Mouse (Mus musculus): ENCODE results near the gene Ldlr.
A peak's percentile ranks its signal among the peaks of the same experiment; 100 is the strongest.

Ldlr gene

GRCm38 (mm10) chr9:21725224-21726121, 2.2 kb downstream of the Ldlr start:
- peak; percentile 29 for DNase-seq (ENCODE audit: low spot score)

GRCm38 (mm10) chr9:21726218-21726975, 3.1 kb downstream of the Ldlr start:
- no peak for DNase-seq (ENCODE audit: low spot score)

- no peak for DNase-seq (ENCODE audit: low spot score)
Measured at GRCm38 (mm10) chr9:21728261-21728832, 5.1 kb downstream of the Ldlr start.

DNA sequence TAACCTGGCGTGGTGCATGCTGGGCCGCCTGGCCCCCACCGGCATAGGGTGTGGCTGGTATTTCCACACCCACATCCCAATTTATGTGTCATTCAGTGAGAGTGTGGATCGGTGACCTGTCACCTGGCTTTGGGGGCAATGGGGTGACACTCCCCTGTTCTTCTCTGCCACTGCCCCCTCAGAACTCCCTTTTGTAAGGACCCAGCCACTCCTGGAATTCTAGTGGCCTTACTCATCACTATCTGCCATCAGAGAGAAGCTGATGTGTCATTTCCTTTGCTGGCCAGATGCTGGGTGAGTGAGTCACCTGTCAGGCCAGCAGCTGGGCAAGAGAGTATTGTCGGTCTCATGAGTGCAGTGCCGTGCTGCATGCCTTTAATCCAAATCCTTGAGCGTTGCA, 6.0 kb downstream of the Ldlr start:
- no peak for DNase-seq (ENCODE audit: low spot score)

DNA sequence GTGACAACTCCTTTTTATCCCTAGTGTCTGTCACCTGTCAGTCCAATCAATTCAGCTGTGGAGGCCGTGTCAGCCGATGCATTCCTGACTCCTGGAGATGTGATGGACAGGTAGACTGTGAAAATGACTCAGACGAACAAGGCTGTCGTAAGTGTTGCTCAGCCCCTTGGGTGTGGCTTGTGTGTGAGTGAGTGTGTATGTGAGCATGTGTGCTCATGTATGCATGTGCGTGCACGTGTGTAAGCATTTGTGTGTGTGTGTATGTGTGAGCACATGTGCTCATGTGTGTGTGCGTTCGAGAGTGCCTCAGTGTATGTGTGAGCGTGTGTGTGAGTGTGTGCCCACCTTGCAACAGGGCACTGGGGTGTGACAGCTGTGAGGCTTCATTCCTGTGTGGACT, 9.0 kb downstream of the Ldlr start:
- no peak for DNase-seq (ENCODE audit: low spot score)

GRCm38 (mm10) chr9:21733446-21733845, 10.2 kb downstream of the Ldlr start:
- DNase-seq (ENCODE audit: low spot score) = no peak

- DNase-seq (ENCODE audit: low spot score) = no peak
Measured at GRCm38 (mm10) chr9:21733989-21734388, 10.7 kb downstream of the Ldlr start.

DNA sequence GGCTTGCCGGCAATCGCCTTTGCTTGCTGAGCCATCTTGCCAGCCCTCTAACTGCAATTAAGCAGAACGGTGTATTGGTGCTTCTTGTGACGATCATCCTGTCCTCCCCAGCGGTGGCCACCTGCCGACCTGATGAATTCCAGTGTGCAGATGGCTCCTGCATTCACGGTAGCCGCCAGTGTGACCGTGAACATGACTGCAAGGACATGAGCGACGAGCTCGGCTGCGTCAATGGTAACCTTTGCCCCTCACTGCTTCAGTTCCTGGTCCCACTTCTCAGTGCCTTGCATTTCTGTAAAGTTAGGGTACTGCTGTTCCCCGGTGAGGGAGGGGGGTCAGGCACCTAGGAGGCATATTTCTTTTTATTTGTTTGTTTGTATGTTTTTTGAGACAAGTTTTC, 11.8 kb downstream of the Ldlr start:
- DNase-seq (ENCODE audit: low spot score) = no peak

DNA sequence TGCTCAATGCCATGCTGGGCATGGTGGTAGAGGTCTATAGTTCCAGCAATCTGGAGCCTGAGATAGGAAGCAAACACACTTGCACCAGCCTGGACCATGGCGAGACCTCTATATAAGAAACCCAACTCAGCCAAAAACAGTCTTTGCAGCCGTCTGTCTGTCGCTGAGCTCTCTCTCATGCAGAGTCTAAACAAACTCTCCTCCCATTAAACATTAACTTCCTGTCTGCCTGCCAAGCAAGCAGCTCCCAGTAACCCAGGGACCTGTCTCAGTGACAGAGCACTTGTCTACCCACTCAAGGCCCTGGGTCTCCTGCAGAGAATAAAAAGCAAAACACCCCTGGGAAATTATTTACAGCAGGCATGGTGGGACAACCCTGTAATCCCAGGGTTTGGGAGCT, 13.3 kb downstream of the Ldlr start:
- no peak for DNase-seq (ENCODE audit: low spot score)

DNA sequence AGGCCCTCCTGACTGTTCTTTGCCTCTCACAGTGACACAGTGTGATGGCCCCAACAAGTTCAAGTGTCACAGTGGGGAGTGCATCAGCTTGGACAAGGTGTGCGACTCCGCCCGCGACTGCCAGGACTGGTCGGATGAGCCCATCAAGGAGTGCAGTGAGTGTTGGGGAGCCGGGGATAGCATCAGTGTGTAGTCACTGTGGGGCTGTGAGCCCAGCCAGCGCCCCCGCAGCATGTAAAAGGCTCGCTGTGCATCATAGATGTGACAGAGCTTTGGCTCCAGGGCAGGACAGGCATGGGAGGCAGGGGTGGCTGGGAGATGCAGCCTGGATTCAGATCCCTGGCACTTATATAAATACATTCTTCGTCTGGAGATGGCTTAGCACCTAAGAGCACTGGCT, 13.9 kb downstream of the Ldlr start:
- DNase-seq (ENCODE audit: low spot score) = no peak

- no peak for DNase-seq (ENCODE audit: low spot score)
Measured at GRCm38 (mm10) chr9:21738776-21739175, 15.5 kb downstream of the Ldlr start.

- no peak for DNase-seq (ENCODE audit: low spot score)
Measured at GRCm38 (mm10) chr9:21740427-21740826, 17.1 kb downstream of the Ldlr start.

DNA sequence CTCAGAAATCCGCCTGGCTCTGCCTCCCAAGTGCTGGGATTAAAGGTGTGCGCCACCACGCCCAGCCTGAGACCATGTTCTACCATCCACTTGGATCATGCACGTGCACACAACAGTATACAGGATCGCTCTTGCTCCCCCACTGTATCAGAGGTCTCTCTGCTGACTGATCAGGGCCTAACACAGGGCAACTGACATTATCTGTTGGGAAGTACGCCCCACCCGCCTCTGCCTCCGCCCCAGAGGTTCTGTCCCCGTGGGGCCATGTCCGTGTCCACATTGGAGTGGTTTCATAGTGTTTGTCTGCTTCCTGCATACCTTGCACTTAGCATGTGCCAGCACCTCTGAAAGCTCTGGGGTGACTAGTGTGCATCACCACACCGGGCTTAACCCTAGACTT, 18.2 kb downstream of the Ldlr start:
- DNase-seq (ENCODE audit: low spot score) = no peak

DNA sequence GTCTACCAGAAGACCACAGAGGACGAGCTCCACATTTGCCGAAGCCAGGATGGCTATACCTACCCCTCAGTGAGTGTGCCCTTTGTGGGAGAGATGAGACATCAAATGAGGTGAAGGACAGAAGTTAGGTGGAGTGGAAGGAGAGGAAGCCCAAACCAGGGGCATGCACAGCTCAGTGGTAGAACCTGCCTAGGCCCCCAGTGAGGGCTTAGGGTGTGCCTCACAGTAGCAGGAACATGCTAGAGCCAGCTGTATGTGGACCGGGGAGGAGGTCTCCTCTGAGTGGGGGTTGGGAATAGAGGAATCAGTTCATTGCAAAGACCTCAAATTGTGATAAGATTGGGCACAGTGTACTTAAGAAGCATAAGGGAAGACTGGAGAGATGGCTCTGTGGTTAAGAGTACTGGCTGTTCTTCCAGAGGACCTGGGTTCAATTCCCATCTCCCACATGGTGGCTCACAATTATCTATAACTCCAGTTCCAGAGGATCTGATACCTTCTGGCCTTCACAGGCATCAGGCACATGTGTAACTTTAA, 24.0 kb downstream of the Ldlr start:
- DNase-seq (ENCODE audit: low spot score) = no peak

GRCm38 (mm10) chr9:21748033-21748432, 24.8 kb downstream of the Ldlr start:
- no peak for DNase-seq (ENCODE audit: low spot score)

DNA sequence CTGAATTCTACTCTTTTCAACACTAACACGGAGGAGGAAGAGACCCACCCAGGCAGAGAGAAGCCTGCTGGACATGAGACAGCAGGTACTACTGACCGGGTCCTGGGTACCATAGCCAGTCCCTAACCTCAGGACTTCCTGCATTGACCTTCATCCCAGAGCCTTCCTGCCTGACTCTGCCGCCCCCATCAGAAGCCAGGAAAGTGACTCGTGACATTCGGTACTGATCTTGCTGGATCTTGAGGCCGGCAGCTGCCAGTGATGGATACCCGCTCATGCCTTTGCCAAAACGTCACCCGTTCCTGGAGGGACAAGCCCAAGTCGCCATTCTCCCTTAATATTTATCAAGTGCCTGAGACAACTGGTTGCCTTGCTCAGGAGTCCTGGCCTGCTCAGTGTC, 25.2 kb downstream of the Ldlr start:
- DNase-seq (ENCODE audit: low spot score) = no peak

DNA sequence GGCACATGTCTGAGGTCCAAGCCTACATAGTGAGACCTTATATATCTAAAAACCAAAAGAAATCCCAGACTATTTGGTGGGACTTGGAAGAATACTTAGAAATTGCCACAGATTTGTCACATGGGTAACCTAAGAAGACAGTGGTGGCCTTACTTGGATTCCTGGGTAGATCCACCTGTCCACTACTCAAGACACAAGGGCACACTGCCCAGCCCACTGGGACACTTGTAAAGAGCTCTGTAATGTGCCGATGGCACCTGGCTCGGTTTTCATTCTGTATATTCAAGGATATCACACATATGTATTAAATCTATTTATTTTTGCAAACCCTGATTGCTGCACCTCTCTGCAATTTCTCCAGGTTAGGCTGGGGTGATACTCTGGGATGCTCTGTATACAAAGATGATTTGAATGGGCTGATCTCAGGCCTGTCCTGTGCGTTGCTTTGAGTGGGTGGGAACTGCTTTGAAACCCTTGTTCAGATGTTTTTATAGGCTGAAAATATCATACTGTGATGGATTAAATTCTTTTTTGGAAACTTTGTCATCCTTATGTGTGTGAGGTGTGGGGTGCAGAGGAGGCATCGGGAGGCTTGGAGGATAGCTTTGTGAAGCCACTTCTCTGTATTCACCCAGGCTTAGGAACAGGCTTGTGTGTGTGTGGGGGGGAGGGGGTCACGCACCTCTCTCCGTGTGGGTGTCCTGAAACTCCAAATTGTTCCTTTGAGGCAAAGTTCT, 26.3 kb downstream of the Ldlr start:
- no peak for DNase-seq (ENCODE audit: low spot score)

DNA sequence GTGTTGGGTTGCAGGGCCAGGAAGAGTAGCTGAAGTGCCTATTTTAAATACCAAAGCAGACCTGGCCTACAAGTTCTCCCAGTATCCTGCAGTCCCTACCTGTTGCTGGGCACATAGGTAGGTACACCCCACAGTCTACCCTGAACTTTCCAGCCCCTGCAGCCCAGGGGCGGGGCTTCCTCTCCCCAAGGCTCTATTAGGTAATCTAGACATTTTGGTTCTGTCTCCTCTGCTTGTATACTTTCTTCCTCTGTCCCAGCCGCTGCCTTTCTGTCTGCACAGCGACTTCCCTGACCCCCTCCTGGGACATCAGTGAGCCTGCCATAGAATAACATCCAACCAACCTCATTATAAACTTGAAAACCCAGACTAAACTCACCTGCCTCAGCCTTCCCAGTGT, 27.1 kb downstream of the Ldlr start:
- no peak for DNase-seq (ENCODE audit: low spot score)

DNA sequence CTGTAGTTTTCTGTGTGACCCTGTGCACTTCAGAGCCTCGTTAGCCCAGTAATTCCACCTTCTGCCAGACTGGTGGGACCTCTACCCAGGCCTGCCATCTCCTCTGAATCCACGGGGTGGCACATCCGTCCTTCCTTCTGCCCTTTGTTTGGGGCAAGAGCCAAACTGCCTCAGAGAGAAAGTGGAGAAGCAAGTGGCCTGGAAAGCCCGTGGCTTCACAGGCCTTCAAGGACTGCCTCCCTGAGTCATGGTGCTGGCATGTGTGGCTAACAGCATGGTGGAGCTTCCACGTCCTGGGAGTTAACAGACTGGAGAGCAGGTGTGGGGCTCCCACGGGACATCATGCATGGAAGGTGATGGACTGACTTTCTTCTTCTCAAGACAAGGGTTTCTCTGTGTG, 28.1 kb downstream of the Ldlr start:
- DNase-seq (ENCODE audit: low spot score) = no peak

- DNase-seq (ENCODE audit: low spot score) = no peak
Measured at GRCm38 (mm10) chr9:21752252-21752792, 29.0 kb downstream of the Ldlr start.

DNA sequence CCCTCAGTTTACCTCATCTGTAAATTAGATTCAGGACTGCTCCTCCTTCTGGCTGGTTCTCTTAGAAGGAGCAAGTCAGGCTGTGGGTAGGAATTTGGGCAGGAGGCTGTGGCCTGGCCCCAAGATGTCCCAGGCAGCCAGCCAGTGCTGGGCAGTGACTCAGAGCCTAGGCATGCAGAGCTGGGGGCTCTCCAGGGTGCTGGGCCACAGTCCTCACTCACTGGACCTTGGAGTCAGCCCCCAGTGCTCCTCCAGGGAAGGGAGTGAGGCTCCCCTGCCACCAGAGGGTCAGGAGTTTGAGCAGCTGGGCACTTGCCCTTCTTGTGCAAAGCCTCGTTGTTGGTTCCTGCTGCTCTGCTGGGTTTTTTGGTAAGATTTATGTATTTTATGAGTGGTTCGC, 30.7 kb downstream of the Ldlr start:
- no peak for DNase-seq (ENCODE audit: low spot score)

Measured in c-Kit-positive CD71-positive TER-119-positive erythroid progenitor cells, embryonic 14.5 days (primary cell).